Mouse (Mus musculus) embryonic fibroblast, embryonic 13.5 days (primary cell): ENCODE measurements around the gene Olfr1358.

Source experiments
- CTCF ChIP-seq: IDR thresholded peaks from 2 replicates; pipeline ENCODE4 v1.5.1; 2011; ENCODE audit warnings: mild to moderate bottlenecking, control low read depth, low read length, moderate library complexity, borderline replicate concordance; ENCODE audit not compliant: insufficient read depth
- POLR2A ChIP-seq: IDR thresholded peaks from 2 replicates; pipeline ENCODE4 v1.6.1; 2011; ENCODE audit warnings: low read depth, mild to moderate bottlenecking, control low read depth, low read length, moderate library complexity

- TF ChIP-seq POLR2A (no peak), CTCF (no peak)
Measured at GRCm38 (mm10) chr10:78474759-78475158, 42.5 kb upstream of the Olfr1358 start.
